ENCODE assay signal across 30 mouse cellular contexts in the genomic region with DNA sequence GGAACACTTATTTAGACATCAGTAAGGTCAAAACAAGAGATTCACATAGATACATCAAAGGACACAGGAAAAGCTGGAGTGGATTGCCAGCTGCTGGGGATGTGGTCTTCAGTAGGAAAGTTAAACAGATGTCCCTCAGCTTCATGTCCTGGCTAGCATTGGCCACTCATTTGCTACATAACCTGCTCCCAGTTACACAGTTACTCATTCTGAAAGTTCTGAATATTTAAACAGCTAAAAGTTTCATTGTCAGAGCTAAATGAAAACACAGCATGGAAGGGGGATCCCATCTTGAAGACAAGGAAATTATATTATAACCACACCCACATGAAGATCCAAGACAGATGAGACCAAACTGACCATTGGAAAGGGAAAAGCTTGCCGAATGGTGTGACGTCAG.
"Had no signal": no experiment of that assay in that cellular context is flagged by ENCODE, and none has a peak within 500 bp of the region (broad histone marks: within the 10 kb centered on the region; RNA-seq: fewer than 3 reads in every experiment).

No protein-coding gene starts in this region.

- H3K27ac ChIP-seq: heart, embryonic 13.5 days; heart, embryonic 15.5 days; hindbrain, embryonic 10.5 days; hindbrain, embryonic 12.5 days; hindbrain, embryonic 13.5 days; hindbrain, embryonic 14.5 days; hindbrain, embryonic 15.5 days; hindbrain, postnatal 0 days; intestine, embryonic 15.5 days; kidney, embryonic 15.5 days; kidney, postnatal 0 days; layer of hippocampus, adult 2 months; left cerebral cortex, adult 2 months had no signal

- H3K27me3 ChIP-seq: heart, embryonic 12.5 days; heart, embryonic 13.5 days; hindbrain, embryonic 12.5 days; hindbrain, embryonic 13.5 days; hindbrain, embryonic 15.5 days; intestine, embryonic 15.5 days; kidney, embryonic 15.5 days had no signal

- H3K4me1 ChIP-seq: heart, embryonic 12.5 days; heart, embryonic 13.5 days; heart, embryonic 15.5 days; intestine, embryonic 15.5 days had no signal

- H3K36me3 ChIP-seq: heart, embryonic 12.5 days; heart, embryonic 13.5 days; heart, embryonic 15.5 days; hindbrain, embryonic 10.5 days; hindbrain, embryonic 12.5 days; hindbrain, embryonic 13.5 days; hindbrain, embryonic 15.5 days; intestine, embryonic 15.5 days; kidney, embryonic 15.5 days had no signal

- H3K9ac ChIP-seq: heart, embryonic 12.5 days; heart, embryonic 13.5 days; heart, embryonic 15.5 days; hindbrain, embryonic 12.5 days; hindbrain, embryonic 13.5 days; hindbrain, embryonic 14.5 days; hindbrain, embryonic 15.5 days; intestine, embryonic 15.5 days; kidney, embryonic 15.5 days had no signal

- DNase-seq: heart, postnatal 10 days; heart, postnatal 36 days; heart, postnatal 4 days; kidney, adult 11 months; kidney, adult 18-20 months; kidney, adult 2 months; kidney, adult 8-10 months; kidney, adult 9 months; kidney, postnatal 10 days; kidney, postnatal 14 days; kidney, postnatal 25 days; kidney, postnatal 36 days; kidney, postnatal 4 days; layer of hippocampus, adult 9-11 months; layer of hippocampus, postnatal 36 days had no signal

- H3K9me3 ChIP-seq: heart, embryonic 12.5 days; heart, embryonic 13.5 days; heart, embryonic 15.5 days; hindbrain, embryonic 10.5 days; hindbrain, embryonic 12.5 days; hindbrain, embryonic 13.5 days; hindbrain, embryonic 15.5 days; intestine, embryonic 15.5 days; kidney, embryonic 15.5 days had no signal

- H3K4me2 ChIP-seq: heart, embryonic 11.5 days; heart, embryonic 12.5 days; heart, embryonic 13.5 days; heart, embryonic 15.5 days; hindbrain, embryonic 12.5 days; hindbrain, embryonic 13.5 days; hindbrain, embryonic 14.5 days; hindbrain, embryonic 15.5 days; intestine, embryonic 15.5 days; kidney, embryonic 15.5 days had no signal

- H3K4me3 ChIP-seq: heart, embryonic 12.5 days; heart, embryonic 13.5 days; heart, embryonic 15.5 days; hindbrain, embryonic 10.5 days; hindbrain, embryonic 12.5 days; hindbrain, embryonic 13.5 days; hindbrain, embryonic 15.5 days; intestine, embryonic 15.5 days; kidney, embryonic 15.5 days; layer of hippocampus, adult 2 months; left cerebral cortex, adult 2 months had no signal
